Comparison of ENCODE assay signal across 8 mouse cellular contexts in genomic region chr14:20873307-20873706, GRCm38 (mm10). TPM values are rescaled to one million over a fixed set of nuclear protein-coding genes. Genes with fewer than 3 reads are reported as not detected.
DNase-seq lines count a peak whose midpoint lies in the region.

No protein-coding gene starts in this region.

- peak; percentile 91 for DNase-seq in NIH3T3 (ENCODE audit: low read depth)
- peak; percentile 65 for DNase-seq in cerebellum, adult 11 months
- DNase-seq in forelimb bud, embryonic 11.5 days (ENCODE audit: low read depth, low spot score): peak; percentile 81
- DNase-seq in heart, postnatal 4 days: peak; percentile 92
- DNase-seq in layer of hippocampus, postnatal 36 days: peak; percentile 76 to 80
- peak; percentile 95 for DNase-seq in lung, postnatal 36 days
- DNase-seq in right cerebral cortex, postnatal 36 days (ENCODE audit: low spot score in 2 of 2): peak; percentile 57 to 59
- peak; percentile 84 to 88 for DNase-seq in urinary bladder, postnatal 36 days (ENCODE audit: low spot score in 2 of 2)

RNA-seq across cellular contexts. Expression of gene Plau, which starts 36.8 kb away (rescaled TPM):
- 10 to 100 TPM; 11.1 to 11.9 TPM for total RNA-seq in heart, postnatal 4 days (2021)
- 1 to 10 TPM; 4.2 to 4.3 TPM for total RNA-seq in layer of hippocampus, postnatal 36 days (2021)

RNA-seq across cellular contexts. Expression of gene Vcl, which starts 55.9 kb away (rescaled TPM):
- total RNA-seq in heart, postnatal 4 days (2021): 100 to 1,000 TPM; 200 to 201 TPM
- 10 to 100 TPM; 30.5 to 36.1 TPM for total RNA-seq in layer of hippocampus, postnatal 36 days (2021)

Comparison
In these comparisons a context has a peak if more than half of its experiments do, and no peak if none do; other contexts are left out.
1. Peak in every context shown above with its lines: DNase-seq.
2. RNA of gene Vcl, which starts 55.9 kb away (total RNA-seq): 200 to 201 TPM in heart, postnatal 4 days; 30.5 to 36.1 TPM in layer of hippocampus, postnatal 36 days; every median in the first group is over 4 times any median in the second.